Mouse (Mus musculus): Measurements from ENCODE around the gene Prex1. TPM values are rescaled to one million over a fixed set of nuclear protein-coding genes. Genes with fewer than 3 reads are reported as not detected.
"Not testable (repeated sequence)": the region's sequence is repeated elsewhere in the genome, so short reads cannot be mapped to it uniquely, and the experiment has no call there.

Prex1 gene
- polyA plus RNA-seq, 1 experiment from 2014 or later = 11.3 TPM

DNA sequence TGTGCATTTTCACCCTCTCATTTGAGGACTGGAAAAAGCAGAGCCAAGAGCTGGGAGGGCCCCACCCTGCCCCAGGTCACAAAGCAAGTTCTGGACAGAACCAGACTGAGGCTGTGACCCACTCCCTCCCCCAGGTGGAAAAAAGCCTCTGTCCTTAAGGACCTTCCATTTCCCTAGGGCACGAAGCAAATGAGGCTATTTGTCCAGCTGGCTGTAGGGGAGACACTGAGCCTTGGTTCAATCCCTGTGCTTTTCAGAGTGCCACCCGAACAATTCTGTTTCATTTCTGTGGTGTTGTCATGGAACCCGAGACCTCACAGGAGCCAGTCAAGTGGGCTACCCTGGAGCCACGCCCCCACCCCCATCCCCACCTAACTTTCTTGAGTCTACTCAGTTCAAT is 29.9 kb upstream of the Prex1 start:
- WGBS = 55% methylated on average over 4 of the region's 4 CpGs
- ATAC-seq (replicated peaks; ENCODE audit: low FRiP score, low TSS enrichment, low read depth) (no peak), DNase-seq (ENCODE audit: low spot score) (no peak)
- Histone ChIP-seq H3K4me3 (ENCODE audit: low read depth, low read length) (no peak overlapping the region), H3K9me3 (ENCODE audit: control insufficient read depth, low read length) (no peaks in the 10 kb centered on the region), H3K4me2 (ENCODE audit: low read length) (no peak overlapping the region), H3K4me1 (replicated peaks; ENCODE audit: control insufficient read depth, insufficient read depth, low read length) (0 out of 2 replicates have a peak, but pooled peaks cover 3% of the 10 kb centered on the region), H3K27me3 (replicated peaks; ENCODE audit: control insufficient read depth, insufficient read depth, low read length) (no peaks in the 10 kb centered on the region), H3K27ac (ENCODE audit: low read depth) (no peak overlapping the region), H3K36me3 (ENCODE audit: control insufficient read depth, insufficient read depth, low read length) (no peaks in the 10 kb centered on the region), H3K9ac (ENCODE audit: low read length) (no peak overlapping the region)

DNA sequence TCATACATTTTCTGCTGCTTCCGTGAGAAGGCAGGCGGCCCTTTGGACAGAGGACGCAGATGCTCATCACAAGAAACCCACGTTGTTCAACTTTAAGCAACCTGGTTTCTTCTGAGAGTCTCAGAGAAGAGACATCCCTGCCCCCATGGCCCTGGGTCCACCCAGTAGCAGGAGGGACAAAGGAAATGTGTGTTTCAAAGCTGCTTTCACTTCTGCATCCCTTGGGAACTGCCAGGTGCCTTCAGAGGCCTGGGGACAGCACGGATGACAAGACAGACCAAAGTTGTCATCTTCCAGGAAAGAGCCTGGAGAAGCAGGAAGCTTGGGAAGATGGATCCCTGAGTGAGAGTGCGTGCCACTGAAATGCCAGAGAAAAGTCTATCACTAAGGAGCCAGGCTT is 27.8 kb upstream of the Prex1 start:
- no peak overlapping the region for H3K27ac ChIP-seq (ENCODE audit: low read depth)
- no peak for ATAC-seq (replicated peaks; ENCODE audit: low FRiP score, low TSS enrichment, low read depth)
- H3K9ac ChIP-seq (ENCODE audit: low read length) = no peak overlapping the region
- no peak overlapping the region for H3K4me3 ChIP-seq (ENCODE audit: low read depth, low read length)
- 83% methylated on average over 6 of the region's 6 CpGs for WGBS
- H3K4me2 ChIP-seq (ENCODE audit: low read length) = no peak overlapping the region
- DNase-seq (ENCODE audit: low spot score) = no peak
- H3K4me1 ChIP-seq (replicated peaks; ENCODE audit: control insufficient read depth, insufficient read depth, low read length) = 0 out of 2 replicates have a peak, but pooled peaks cover 3% of the 10 kb centered on the region
- no peaks in the 10 kb centered on the region for H3K27me3 ChIP-seq (replicated peaks; ENCODE audit: control insufficient read depth, insufficient read depth, low read length)
- H3K36me3 ChIP-seq (ENCODE audit: control insufficient read depth, insufficient read depth, low read length) = no peaks in the 10 kb centered on the region
- H3K9me3 ChIP-seq (ENCODE audit: control insufficient read depth, low read length) = no peaks in the 10 kb centered on the region

DNA sequence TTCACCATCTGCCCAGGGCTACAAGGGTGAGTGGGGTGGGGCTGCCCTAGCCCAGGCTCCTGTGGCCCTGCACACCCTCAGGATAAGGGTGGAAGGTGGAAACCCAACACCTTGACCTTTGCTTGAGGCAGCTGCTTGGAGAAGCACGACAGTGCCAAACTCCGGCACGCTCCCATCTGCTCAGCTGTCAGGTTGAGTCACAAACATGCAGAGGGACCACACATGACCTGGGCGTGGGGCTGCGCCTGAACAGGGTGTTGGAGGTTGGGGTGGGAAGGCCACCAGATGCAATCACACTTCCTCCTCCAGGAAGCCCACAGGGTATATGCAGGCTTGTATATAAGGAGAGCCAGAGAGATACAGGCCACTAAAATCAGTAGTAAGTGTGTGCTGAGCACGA is 26.8 kb upstream of the Prex1 start:
- ATAC-seq (replicated peaks; ENCODE audit: low FRiP score, low TSS enrichment, low read depth) (no peak), DNase-seq (ENCODE audit: low spot score) (no peak)
- H3K27ac ChIP-seq (ENCODE audit: low read depth) = no peak overlapping the region
- no peak overlapping the region for H3K4me2 ChIP-seq (ENCODE audit: low read length)
- no peaks in the 10 kb centered on the region for H3K36me3 ChIP-seq (ENCODE audit: control insufficient read depth, insufficient read depth, low read length)
- H3K9me3 ChIP-seq (ENCODE audit: control insufficient read depth, low read length) = no peaks in the 10 kb centered on the region
- no peak overlapping the region for H3K4me3 ChIP-seq (ENCODE audit: low read depth, low read length)
- H3K9ac ChIP-seq (ENCODE audit: low read length) = no peak overlapping the region
- H3K4me1 ChIP-seq (replicated peaks; ENCODE audit: control insufficient read depth, insufficient read depth, low read length) = 0 out of 2 replicates have a peak, but pooled peaks cover 3% of the 10 kb centered on the region
- no peaks in the 10 kb centered on the region for H3K27me3 ChIP-seq (replicated peaks; ENCODE audit: control insufficient read depth, insufficient read depth, low read length)
- 68% methylated on average over 6 of the region's 6 CpGs for WGBS

DNA sequence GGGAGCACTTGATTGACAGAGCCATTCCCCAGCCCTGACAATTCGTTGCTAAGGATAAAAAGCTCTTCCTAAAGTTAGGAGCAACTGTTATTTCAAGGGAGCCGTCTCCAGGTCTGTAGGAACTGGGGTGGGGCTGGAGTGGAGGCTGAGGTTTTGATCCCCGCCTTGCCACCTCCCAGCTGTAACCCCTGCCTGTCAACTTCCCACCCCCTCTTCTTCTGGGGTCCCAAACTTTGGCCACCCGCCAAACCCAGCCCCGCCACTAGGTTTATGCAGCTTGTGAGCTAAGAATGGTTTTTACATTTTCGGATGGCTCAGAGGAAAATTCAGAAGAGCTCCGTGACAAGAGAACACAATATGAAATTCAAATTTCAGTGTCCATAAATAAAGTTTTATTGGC is 23.7 kb upstream of the Prex1 start:
- DNase-seq (ENCODE audit: low spot score) = no peak
- Histone ChIP-seq H3K27me3 (replicated peaks; ENCODE audit: control insufficient read depth, insufficient read depth, low read length) (no peaks in the 10 kb centered on the region), H3K27ac (ENCODE audit: low read depth) (no peak overlapping the region), H3K4me1 (replicated peaks; ENCODE audit: control insufficient read depth, insufficient read depth, low read length) (no peaks in the 10 kb centered on the region), H3K9me3 (ENCODE audit: control insufficient read depth, low read length) (no peaks in the 10 kb centered on the region), H3K4me3 (ENCODE audit: low read depth, low read length) (no peak overlapping the region), H3K4me2 (ENCODE audit: low read length) (no peak overlapping the region), H3K9ac (ENCODE audit: low read length) (no peak overlapping the region), H3K36me3 (ENCODE audit: control insufficient read depth, insufficient read depth, low read length) (no peaks in the 10 kb centered on the region)
- no peak for ATAC-seq (replicated peaks; ENCODE audit: low FRiP score, low TSS enrichment, low read depth)
- WGBS = 61% methylated on average over 7 of the region's 7 CpGs

DNA sequence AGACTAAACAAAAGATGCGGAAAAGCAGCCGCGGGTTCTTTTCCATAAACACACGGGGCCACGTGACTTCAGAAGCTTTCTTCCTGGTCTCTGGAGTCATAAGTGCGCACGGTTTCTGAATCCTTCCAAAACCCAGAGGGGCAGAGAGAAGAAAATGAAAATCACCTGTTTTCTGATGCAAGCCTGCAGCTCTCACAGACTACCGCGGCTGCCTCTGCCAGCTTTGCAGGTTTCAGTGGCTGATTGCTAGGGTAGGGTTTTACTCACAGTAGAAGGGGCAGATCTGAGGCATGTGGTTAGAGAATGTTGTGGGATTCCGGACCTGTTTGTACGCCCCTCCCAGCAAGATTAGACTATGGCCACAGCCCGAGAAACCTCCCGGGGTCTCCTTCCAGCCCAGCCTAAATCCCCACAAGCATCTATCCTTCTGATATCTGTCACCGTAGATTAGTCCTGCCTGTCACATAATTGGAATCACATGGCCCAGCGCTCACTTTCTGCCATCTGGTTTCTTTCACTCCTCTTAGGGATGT is 21.9 kb upstream of the Prex1 start:
- Histone ChIP-seq H3K27me3 (replicated peaks; ENCODE audit: control insufficient read depth, insufficient read depth, low read length) (no peaks in the 10 kb centered on the region), H3K27ac (ENCODE audit: low read depth) (no peak overlapping the region), H3K9me3 (ENCODE audit: control insufficient read depth, low read length) (no peaks in the 10 kb centered on the region), H3K4me1 (replicated peaks; ENCODE audit: control insufficient read depth, insufficient read depth, low read length) (peaks cover under 1% of the 10 kb centered on the region; the same call in 1 of the 2 replicates), H3K9ac (ENCODE audit: low read length) (no peak overlapping the region), H3K4me3 (ENCODE audit: low read depth, low read length) (no peak overlapping the region), H3K36me3 (ENCODE audit: control insufficient read depth, insufficient read depth, low read length) (no peaks in the 10 kb centered on the region), H3K4me2 (ENCODE audit: low read length) (peak overlapping the region; percentile 30)
- DNase-seq (ENCODE audit: low spot score) = no peak
- ATAC-seq (replicated peaks; ENCODE audit: low FRiP score, low TSS enrichment, low read depth) = no peak
- 37% methylated on average over 15 of the region's 15 CpGs for WGBS

DNA sequence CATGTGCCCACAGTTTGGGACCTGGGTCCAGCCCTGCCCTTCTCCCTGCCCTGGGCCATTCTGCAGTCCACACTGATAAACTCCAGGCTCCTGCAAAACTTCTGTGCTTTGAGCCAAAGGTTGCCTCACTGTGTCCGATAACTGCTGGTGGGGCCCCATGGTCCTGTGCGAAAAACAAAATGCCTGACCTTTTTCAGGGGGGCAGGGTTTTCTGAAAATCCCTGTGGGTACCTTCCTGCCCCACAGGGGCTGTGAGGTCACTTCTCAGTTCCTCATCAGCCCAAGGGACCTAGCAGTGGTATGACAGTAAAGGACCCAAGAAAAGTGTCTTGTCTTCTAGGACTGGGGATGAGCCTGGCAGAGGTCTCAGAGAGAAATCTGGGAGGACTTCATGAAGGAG is 19.2 kb upstream of the Prex1 start:
- 79% methylated on average over 2 of the region's 2 CpGs for WGBS
- ATAC-seq (replicated peaks; ENCODE audit: low FRiP score, low TSS enrichment, low read depth) (no peak), DNase-seq (ENCODE audit: low spot score) (no peak)
- H3K4me1 ChIP-seq (replicated peaks; ENCODE audit: control insufficient read depth, insufficient read depth, low read length) = peaks cover 10% of the 10 kb centered on the region; the same call in 1 of the 2 replicates
- no peaks in the 10 kb centered on the region for H3K9me3 ChIP-seq (ENCODE audit: control insufficient read depth, low read length)
- no peak overlapping the region for H3K27ac ChIP-seq (ENCODE audit: low read depth)
- no peak overlapping the region for H3K4me3 ChIP-seq (ENCODE audit: low read depth, low read length)
- H3K27me3 ChIP-seq (replicated peaks; ENCODE audit: control insufficient read depth, insufficient read depth, low read length) = no peaks in the 10 kb centered on the region
- H3K4me2 ChIP-seq (ENCODE audit: low read length) = no peak overlapping the region
- no peak overlapping the region for H3K9ac ChIP-seq (ENCODE audit: low read length)
- H3K36me3 ChIP-seq (ENCODE audit: control insufficient read depth, insufficient read depth, low read length) = no peaks in the 10 kb centered on the region

DNA sequence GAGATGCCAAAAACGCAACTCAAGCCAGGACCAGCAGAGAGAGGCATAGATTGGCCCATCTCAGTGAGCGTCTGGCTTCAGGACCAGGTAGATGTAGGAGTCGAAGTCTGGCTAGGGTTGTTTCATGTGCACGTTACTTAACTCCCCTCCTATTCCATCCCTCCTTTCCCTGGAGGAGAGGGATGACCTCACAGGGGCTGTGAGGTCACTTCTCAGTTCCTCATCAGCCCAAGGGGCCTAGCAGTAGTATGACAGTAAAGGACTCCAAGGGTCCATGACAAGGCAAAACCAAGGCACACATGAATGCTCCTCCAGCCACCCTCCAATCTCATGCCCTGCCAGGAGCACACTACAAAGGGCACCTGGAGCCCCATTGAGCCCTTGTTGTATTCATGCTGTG is 18.5 kb upstream of the Prex1 start:
- Histone ChIP-seq H3K4me1 (replicated peaks; ENCODE audit: control insufficient read depth, insufficient read depth, low read length) (peaks cover 10% of the 10 kb centered on the region; the same call in 1 of the 2 replicates), H3K27me3 (replicated peaks; ENCODE audit: control insufficient read depth, insufficient read depth, low read length) (no peaks in the 10 kb centered on the region), H3K4me2 (ENCODE audit: low read length) (no peak overlapping the region), H3K27ac (ENCODE audit: low read depth) (no peak overlapping the region), H3K9me3 (ENCODE audit: control insufficient read depth, low read length) (no peaks in the 10 kb centered on the region), H3K9ac (ENCODE audit: low read length) (no peak overlapping the region), H3K36me3 (ENCODE audit: control insufficient read depth, insufficient read depth, low read length) (no peaks in the 10 kb centered on the region), H3K4me3 (ENCODE audit: low read depth, low read length) (no peak overlapping the region)
- DNase-seq (ENCODE audit: low spot score) = no peak
- no peak for ATAC-seq (replicated peaks; ENCODE audit: low FRiP score, low TSS enrichment, low read depth)
- 88% methylated on average over 4 of the region's 4 CpGs for WGBS

DNA sequence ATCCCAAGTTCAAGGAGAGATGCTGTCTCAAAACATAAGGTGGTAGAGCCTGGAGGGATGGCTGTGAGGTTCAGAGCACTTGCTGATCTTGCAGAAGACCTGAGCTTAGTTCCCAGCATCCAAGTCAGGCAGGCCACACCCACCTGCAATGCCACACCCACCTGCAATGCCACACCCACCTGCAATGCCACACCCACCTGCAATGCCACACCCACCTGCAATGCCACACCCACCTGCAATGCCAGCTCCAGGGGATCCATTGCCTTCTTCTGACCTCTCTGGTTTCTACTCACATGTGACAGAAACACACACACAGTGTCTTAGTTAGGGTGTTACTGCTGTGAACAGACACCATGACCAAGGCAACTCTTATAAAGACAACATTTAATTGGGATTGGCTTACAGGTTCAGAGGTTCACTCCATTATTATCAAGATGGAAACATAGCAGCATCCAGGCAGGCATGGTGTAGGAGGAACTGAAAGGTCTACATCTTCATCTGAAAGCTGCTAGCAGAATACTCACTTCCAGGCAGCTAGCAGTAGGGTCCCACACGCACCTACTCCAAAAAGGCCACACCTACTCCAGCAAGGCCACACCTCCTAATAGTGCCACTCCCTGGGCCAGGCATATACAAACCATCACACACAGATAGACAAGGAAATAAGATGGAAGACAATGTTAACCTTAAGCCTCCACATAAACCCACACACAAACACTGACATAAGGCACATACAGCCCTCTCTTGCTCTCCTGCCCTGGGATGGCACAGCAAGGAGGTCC is 17.7 kb upstream of the Prex1 start:
- not testable (repeated sequence) for H3K9ac ChIP-seq (ENCODE audit: low read length)
- 92% methylated on average over 1 of the region's 1 CpGs for WGBS

DNA sequence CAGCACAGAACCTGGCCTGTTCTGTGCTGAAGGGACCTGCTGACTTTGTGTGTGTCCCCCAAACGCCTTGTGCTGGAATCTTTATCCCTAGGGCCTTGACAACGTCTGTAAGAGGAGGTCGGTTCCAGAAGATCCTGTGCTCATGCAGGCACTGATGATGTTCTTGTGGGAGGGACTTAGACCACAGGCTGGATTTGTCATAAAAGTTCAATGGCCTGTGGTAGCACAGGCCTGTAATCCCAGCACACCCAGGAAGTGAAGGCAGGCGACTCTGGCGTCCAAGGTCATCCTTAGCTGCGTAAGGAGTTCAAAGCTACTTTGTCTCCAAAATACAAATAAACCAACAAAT is 16.9 kb upstream of the Prex1 start:
- 63% methylated on average over 6 of the region's 6 CpGs for WGBS
- DNase-seq (ENCODE audit: low spot score) = no peak

More for the DNA sequence above, 17.7 kb upstream of the Prex1 start:
- not testable (repeated sequence) for H3K27me3 ChIP-seq (replicated peaks; ENCODE audit: control insufficient read depth, insufficient read depth, low read length); DNase-seq (ENCODE audit: low spot score); H3K27ac ChIP-seq (ENCODE audit: low read depth); H3K36me3 ChIP-seq (ENCODE audit: control insufficient read depth, insufficient read depth, low read length); ATAC-seq (replicated peaks; ENCODE audit: low FRiP score, low TSS enrichment, low read depth); H3K9me3 ChIP-seq (ENCODE audit: control insufficient read depth, low read length); H3K4me1 ChIP-seq (replicated peaks; ENCODE audit: control insufficient read depth, insufficient read depth, low read length); H3K4me3 ChIP-seq (ENCODE audit: low read depth, low read length); H3K4me2 ChIP-seq (ENCODE audit: low read length)

More for the DNA sequence above, 16.9 kb upstream of the Prex1 start:
- Histone ChIP-seq H3K4me2 (ENCODE audit: low read length) (no peak overlapping the region), H3K36me3 (ENCODE audit: control insufficient read depth, insufficient read depth, low read length) (no peaks in the 10 kb centered on the region), H3K9ac (ENCODE audit: low read length) (no peak overlapping the region), H3K4me1 (replicated peaks; ENCODE audit: control insufficient read depth, insufficient read depth, low read length) (peaks cover 10% of the 10 kb centered on the region; the same call in 1 of the 2 replicates), H3K9me3 (ENCODE audit: control insufficient read depth, low read length) (no peaks in the 10 kb centered on the region), H3K27ac (ENCODE audit: low read depth) (peak overlapping the region; percentile 74; the same call in 1 of the 2 replicates), H3K4me3 (ENCODE audit: low read depth, low read length) (no peak overlapping the region), H3K27me3 (replicated peaks; ENCODE audit: control insufficient read depth, insufficient read depth, low read length) (no peaks in the 10 kb centered on the region)
- no peak for ATAC-seq (replicated peaks; ENCODE audit: low FRiP score, low TSS enrichment, low read depth)

All from intestine, embryonic 14.5 days (tissue).